Mouse (Mus musculus) embryonic fibroblast, embryonic 13.5 days (primary cell): ENCODE results near the gene Gm11939.

Experiments
- CTCF ChIP-seq: IDR thresholded peaks from 2 replicates; pipeline ENCODE4 v1.5.1; 2011; ENCODE audit warnings: mild to moderate bottlenecking, control low read depth, low read length, moderate library complexity, borderline replicate concordance; ENCODE audit not compliant: insufficient read depth
- POLR2A ChIP-seq: IDR thresholded peaks from 2 replicates; pipeline ENCODE4 v1.6.1; 2011; ENCODE audit warnings: low read depth, mild to moderate bottlenecking, control low read depth, low read length, moderate library complexity

- TF ChIP-seq POLR2A (no peak), CTCF (no peak)
These were observed 25.8 kb upstream of the Gm11939 start for GRCm38 (mm10) chr11:99585096-99585495.
